ENCODE assay signal across 9 mouse cellular contexts in the genomic region with DNA sequence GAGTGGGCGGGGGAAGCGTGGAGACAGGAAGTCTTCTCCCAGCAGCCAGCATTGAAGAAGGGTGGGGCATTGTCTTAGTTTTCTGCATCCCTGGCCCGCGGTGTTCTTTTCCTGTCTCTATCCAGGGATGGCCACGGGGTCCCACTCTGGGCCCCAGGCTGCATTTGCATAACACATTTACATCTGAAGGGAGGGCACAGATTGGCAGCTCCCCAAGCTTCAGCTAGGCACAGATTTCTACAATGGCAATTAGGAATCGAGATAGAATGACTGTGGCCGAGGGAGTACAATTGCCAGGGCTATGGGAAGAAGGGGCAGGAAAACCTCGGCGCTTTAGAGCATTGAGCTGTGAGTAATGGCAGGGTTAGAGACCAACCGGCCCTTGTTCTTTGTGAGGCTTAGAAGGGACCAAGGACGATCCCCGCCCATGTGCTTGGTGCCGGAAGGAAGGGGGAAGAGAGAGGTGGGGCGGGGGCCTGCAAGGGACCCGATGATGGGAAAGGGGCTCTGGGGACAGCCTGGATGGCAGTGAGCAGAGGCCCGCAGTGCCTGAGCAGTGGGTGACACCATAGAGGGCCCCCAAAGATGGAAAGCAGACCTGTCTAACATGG.
DNase-seq lines count a peak whose midpoint lies in the region; ATAC-seq lines count a peak whose summit lies in the region.
"Had no signal": no experiment of that assay in that cellular context is flagged by ENCODE, and none has a peak within 500 bp of the region (broad histone marks: within the 10 kb centered on the region; RNA-seq: fewer than 3 reads in every experiment).

No protein-coding gene starts in this region.

- peak; percentile 36 for DNase-seq in embryo, embryonic 10.5 days (ENCODE audit: low spot score)
- no peak for DNase-seq in embryo, embryonic 9.5 days (ENCODE audit: extremely low spot score)
- peak; percentile 51 for DNase-seq in lung, postnatal 10 days
- DNase-seq in lung, postnatal 25 days (ENCODE audit: low spot score): no peak
- no peak for DNase-seq in MN1 (ENCODE audit: low spot score)
- DNase-seq: liver, embryonic 13.5 days had no signal

- peak overlapping the region; percentile 36; the same call in 1 of the 2 replicates for H3K9ac ChIP-seq in hindbrain, embryonic 12.5 days
- no peak overlapping the region for H3K9ac ChIP-seq in neural tube, embryonic 15.5 days (replicated peaks)
- H3K9ac ChIP-seq in intestine, embryonic 16.5 days (ENCODE audit: low read depth, low read length): no peak overlapping the region
- H3K9ac ChIP-seq: liver, embryonic 13.5 days had no signal

- H3K27ac ChIP-seq in hindbrain, embryonic 12.5 days: peak overlapping the region; percentile 81
- H3K27ac ChIP-seq in neural tube, embryonic 15.5 days (replicated peaks): peak overlapping the region; percentile 64
- no peak overlapping the region for H3K27ac ChIP-seq in intestine, embryonic 16.5 days (ENCODE audit: low read length)
- H3K27ac ChIP-seq: liver, embryonic 13.5 days had no signal

- peaks cover 22% of the 10 kb centered on the region for H3K4me1 ChIP-seq in hindbrain, embryonic 12.5 days
- H3K4me1 ChIP-seq in neural tube, embryonic 15.5 days: peaks cover 10% of the 10 kb centered on the region
- no peaks in the 10 kb centered on the region for H3K4me1 ChIP-seq in intestine, embryonic 16.5 days (ENCODE audit: control insufficient read depth, insufficient read depth, low read length)
- H3K4me1 ChIP-seq: liver, embryonic 13.5 days had no signal

- no peaks in the 10 kb centered on the region for H3K9me3 ChIP-seq in hindbrain, embryonic 12.5 days (replicated peaks)
- no peaks in the 10 kb centered on the region for H3K9me3 ChIP-seq in neural tube, embryonic 15.5 days (replicated peaks)
- no peaks in the 10 kb centered on the region for H3K9me3 ChIP-seq in intestine, embryonic 16.5 days (ENCODE audit: control insufficient read depth, low read length)
- H3K9me3 ChIP-seq: liver, embryonic 13.5 days had no signal

- WGBS in hindbrain, embryonic 12.5 days: 21% methylated on average over 16 of the region's 16 CpGs
- 17% methylated on average over 16 of the region's 16 CpGs for WGBS in neural tube, embryonic 15.5 days
- 51% methylated on average over 16 of the region's 16 CpGs for WGBS in intestine, embryonic 16.5 days

- no peak overlapping the region for H3K4me3 ChIP-seq in hindbrain, embryonic 12.5 days
- H3K4me3 ChIP-seq in neural tube, embryonic 15.5 days (replicated peaks): no peak overlapping the region
- no peak overlapping the region for H3K4me3 ChIP-seq in intestine, embryonic 16.5 days (ENCODE audit: low read length)
- H3K4me3 ChIP-seq: liver, embryonic 13.5 days had no signal

- no peaks in the 10 kb centered on the region for H3K36me3 ChIP-seq in hindbrain, embryonic 12.5 days
- H3K36me3 ChIP-seq in neural tube, embryonic 15.5 days: no peaks in the 10 kb centered on the region
- no peaks in the 10 kb centered on the region for H3K36me3 ChIP-seq in intestine, embryonic 16.5 days (ENCODE audit: control insufficient read depth, insufficient read depth, low read length)
- H3K36me3 ChIP-seq: liver, embryonic 13.5 days had no signal

- peak; percentile 95 for ATAC-seq in hindbrain, embryonic 12.5 days (ENCODE audit: low FRiP score)
- ATAC-seq in neural tube, embryonic 15.5 days (ENCODE audit: low FRiP score): peak; percentile 87
- ATAC-seq in intestine, embryonic 16.5 days: no peak

- no peaks in the 10 kb centered on the region for H3K27me3 ChIP-seq in hindbrain, embryonic 12.5 days
- H3K27me3 ChIP-seq in neural tube, embryonic 15.5 days (replicated peaks): no peaks in the 10 kb centered on the region
- H3K27me3 ChIP-seq in intestine, embryonic 16.5 days (replicated peaks; ENCODE audit: control insufficient read depth, insufficient read depth, low read length): no peaks in the 10 kb centered on the region
- H3K27me3 ChIP-seq: liver, embryonic 13.5 days had no signal

- 0 out of 2 replicates have a peak overlapping the region, but pooled peaks have one; percentile 21 for H3K4me2 ChIP-seq in hindbrain, embryonic 12.5 days (replicated peaks)
- H3K4me2 ChIP-seq in neural tube, embryonic 15.5 days: 0 out of 2 replicates have a peak overlapping the region, but pooled peaks have one; percentile 5
- H3K4me2 ChIP-seq in intestine, embryonic 16.5 days (ENCODE audit: low read depth, low read length): no peak overlapping the region
- H3K4me2 ChIP-seq: liver, embryonic 13.5 days had no signal

Comparison
In these comparisons a context has a peak if more than half of its experiments do, and no peak if none do; other contexts are left out.
1. DNase-seq: peak in embryo, embryonic 10.5 days (single experiment) and lung, postnatal 10 days (single experiment); none in embryo, embryonic 9.5 days (single experiment), lung, postnatal 25 days (single experiment) and MN1 (single experiment).